Mouse (Mus musculus) C2C12 (cell line): ENCODE data around the gene Tulp2. TPM values are rescaled to one million over a fixed set of nuclear protein-coding genes. Genes with fewer than 3 reads are reported as not detected.
"Not testable (repeated sequence)": the region's sequence is repeated elsewhere in the genome, so short reads cannot be mapped to it uniquely, and the experiment has no call there.

Source experiments
- H3K27me3 ChIP-seq: one replicate; pipeline ENCODE4 v1.6.1; 2011; ENCODE audit not compliant: control insufficient read depth, insufficient read depth, insufficient read length
- H3K36me3 ChIP-seq: one replicate; pipeline ENCODE4 v1.6.1; 2011; ENCODE audit not compliant: control insufficient read depth, insufficient read depth
- H3K4me3 ChIP-seq: one replicate; pipeline ENCODE4 v1.5.1; 2011; ENCODE audit warnings: mild to moderate bottlenecking, control low read depth; ENCODE audit not compliant: poor library complexity, insufficient read depth, severe bottlenecking
- H3K79me2 ChIP-seq: one replicate; pipeline ENCODE4 v1.6.1; 2011; ENCODE audit not compliant: control insufficient read depth, insufficient read depth
- H3K79me3 ChIP-seq: one replicate; pipeline ENCODE4 v1.6.1; 2011; ENCODE audit warnings: low read depth, control low read depth
- H3ac ChIP-seq: one replicate; pipeline ENCODE3; 2011; ENCODE audit warnings: low read depth; ENCODE audit not compliant: control insufficient read depth, insufficient read length
- CEBPB ChIP-seq: IDR thresholded peaks from one replicate; pipeline ENCODE4 v1.6.1; 2011; ENCODE audit warnings: low read depth, mild to moderate bottlenecking, control low read depth, moderate library complexity
- CTCF ChIP-seq: IDR thresholded peaks from one replicate; pipeline ENCODE4 v1.5.1; 2011; ENCODE audit not compliant: control insufficient read depth, insufficient read depth, insufficient read length
- FOSL1 ChIP-seq: IDR thresholded peaks from one replicate; pipeline ENCODE4 v1.8.0; 2011; ENCODE audit warnings: mild to moderate bottlenecking, low read length; ENCODE audit not compliant: poor library complexity, insufficient read depth, severe bottlenecking
- MAX ChIP-seq: IDR thresholded peaks from one replicate; pipeline ENCODE4 v1.6.1; 2011; ENCODE audit warnings: mild to moderate bottlenecking, control low read depth
- MYOD1 ChIP-seq: IDR thresholded peaks from one replicate; pipeline ENCODE4 v1.6.1; 2011; ENCODE audit warnings: low read depth; ENCODE audit not compliant: control insufficient read depth, insufficient read length
- MYOG ChIP-seq: IDR thresholded peaks from one replicate; pipeline ENCODE4 v1.6.1; 2011; ENCODE audit not compliant: control insufficient read depth, insufficient read length; ENCODE audit errors: extremely low read depth
- USF1 ChIP-seq: IDR thresholded peaks from one replicate; pipeline ENCODE4 v1.6.1; 2011; ENCODE audit warnings: low read depth, mild to moderate bottlenecking, control low read depth, moderate library complexity
- polyA plus RNA-seq: library from polyadenylated mRNA; unstranded; fragments of >200 nt; fragmentation: generic; extraction: Trizol; gene quantifications from one replicate; pipeline ENCODE4 v1.2.1, GENCODE M21; 2012; ENCODE audit warnings: missing spikeins

Tulp2 gene
- polyA plus RNA-seq, 1 experiment = not detected

- Histone ChIP-seq H3K27me3 (no peaks in the 10 kb centered on the region), H3K36me3 (peaks cover 56% of the 10 kb centered on the region), H3K4me3 (peak overlapping the region; percentile 93), H3K79me2 (peaks cover 48% of the 10 kb centered on the region), H3ac (peak overlapping the region; percentile 87), H3K79me3 (peaks cover 36% of the 10 kb centered on the region)
- TF ChIP-seq MYOG (no peak), MYOD1 (no peak), USF1 (no peak), MAX (no peak), CTCF (no peak), CEBPB (no peak), FOSL1 (no peak)
Observed at GRCm38 (mm10) chr7:45458748-45459563, 22.7 kb upstream of the Tulp2 start.

GRCm38 (mm10) chr7:45459564-45460140, 22.0 kb upstream of the Tulp2 start, which contains the start of gene Ftl1:
TSS of gene Ftl1 (minus strand) at chr7:45459884.
- peak; percentile 36 for TF ChIP-seq CEBPB
- TF ChIP-seq USF1 = peak; percentile 52
- not testable (repeated sequence) for H3K27me3 ChIP-seq
- Histone ChIP-seq H3K4me3 (peak within 1 kb of the TSS; percentile 93), H3K79me3 (peaks cover 42% of the 10 kb centered on the region), H3K36me3 (peaks cover 58% of the 10 kb centered on the region), H3K79me2 (peaks cover 54% of the 10 kb centered on the region), H3ac (peak within 1 kb of the TSS; percentile 87)

- peak overlapping the region; percentile 32 for H3K4me3 ChIP-seq
- no peaks in the 10 kb centered on the region for H3K27me3 ChIP-seq
- H3K79me2 ChIP-seq = peaks cover 62% of the 10 kb centered on the region
- TF ChIP-seq USF1 (no peak), FOSL1 (no peak)
- H3K79me3 ChIP-seq = peaks cover 49% of the 10 kb centered on the region
- H3K36me3 ChIP-seq = peaks cover 62% of the 10 kb centered on the region
- H3ac ChIP-seq = peak overlapping the region; percentile 31
Observed at GRCm38 (mm10) chr7:45460377-45460776, 21.3 kb upstream of the Tulp2 start.

GRCm38 (mm10) chr7:45460860-45461314, 20.8 kb upstream of the Tulp2 start:
- H3K4me3 ChIP-seq = no peak overlapping the region
- peaks cover 67% of the 10 kb centered on the region for H3K79me2 ChIP-seq
- H3K27me3 ChIP-seq = no peaks in the 10 kb centered on the region
- TF ChIP-seq MYOG (no peak), CEBPB (no peak), CTCF (no peak), MYOD1 (peak; percentile 97), FOSL1 (peak; percentile 67), MAX (peak; percentile 86), USF1 (no peak)
- H3K79me3 ChIP-seq = peaks cover 55% of the 10 kb centered on the region
- no peak overlapping the region for H3ac ChIP-seq
- H3K36me3 ChIP-seq = peaks cover 68% of the 10 kb centered on the region

- H3K36me3 ChIP-seq = peaks cover 68% of the 10 kb centered on the region
- peaks cover 59% of the 10 kb centered on the region for H3K79me3 ChIP-seq
- H3ac ChIP-seq = no peak overlapping the region
Observed at GRCm38 (mm10) chr7:45461326-45461725, 20.4 kb upstream of the Tulp2 start.

GRCm38 (mm10) chr7:45461781-45462180, 19.9 kb upstream of the Tulp2 start:
- Histone ChIP-seq H3K36me3 (peaks cover 68% of the 10 kb centered on the region), H3K79me2 (peaks cover 74% of the 10 kb centered on the region), H3K79me3 (peaks cover 62% of the 10 kb centered on the region), H3K27me3 (no peaks in the 10 kb centered on the region), H3ac (peak overlapping the region; percentile 42), H3K4me3 (no peak overlapping the region)
- TF ChIP-seq MAX (no peak), FOSL1 (no peak), MYOG (no peak)

More at GRCm38 (mm10) chr7:45461326-45461725, 20.4 kb upstream of the Tulp2 start:
- TF ChIP-seq CTCF = no peak
- TF ChIP-seq MYOD1 = peak; percentile 29
- no peak overlapping the region for H3K4me3 ChIP-seq
- H3K79me2 ChIP-seq = peaks cover 71% of the 10 kb centered on the region
- no peaks in the 10 kb centered on the region for H3K27me3 ChIP-seq
